ENCODE assay signal across 11 mouse cellular contexts in genomic region chr7:97914833-97915516, GRCm38 (mm10). TPM values are rescaled to one million over a fixed set of nuclear protein-coding genes. Genes with fewer than 3 reads are reported as not detected.
A peak's percentile ranks its signal among the peaks of the same experiment; 100 is the strongest.
DNase-seq lines count a peak whose midpoint lies in the region.
"Had no signal": no experiment of that assay in that cellular context is flagged by ENCODE, and none has a peak within 500 bp of the region (broad histone marks: within the 10 kb centered on the region; RNA-seq: fewer than 3 reads in every experiment).

No protein-coding gene starts in this region.

- DNase-seq in adrenal gland, postnatal 10 days: peak; percentile 15
- no peak for DNase-seq in adrenal gland, adult 18-20 months (ENCODE audit: low spot score in 2 of 2)
- peak; percentile 20 to 38 for DNase-seq in left cerebral cortex, postnatal 14 days (ENCODE audit: low spot score in 2 of 2)
- DNase-seq in left cerebral cortex, adult 8-10 months (ENCODE audit: low spot score in 2 of 2): no peak
- DNase-seq in right cerebral cortex, postnatal 4 days: peak; percentile 42
- DNase-seq in right cerebral cortex, adult 2 months (ENCODE audit: low spot score in 2 of 2): no peak
- peak; percentile 19 to 63 for DNase-seq in lung, postnatal 4 days
- DNase-seq in c-Kit-positive CD71-positive TER-119-positive erythroid progenitor cells, embryonic 14.5 days (ENCODE audit: low spot score): no peak
- DNase-seq: adrenal gland, adult 2 months; kidney, adult 18-20 months; liver had no signal

- intact Hi-C loops in left cerebral cortex, postnatal 14 days (cut with DNase I): no loop called here

RNA-seq across cellular contexts. Expression of gene Gdpd4, which starts 4.8 kb away (rescaled TPM):
- total RNA-seq in adrenal gland, postnatal 10 days (2021): not detected
- not detected for total RNA-seq in adrenal gland, adult 18-20 months (2021)
- under 1 TPM; 0.15 to 0.17 TPM for total RNA-seq in left cerebral cortex, postnatal 14 days (2021)
- under 1 TPM in 2 of 4 experiments, not detected in 2; 0.11 to 0.32 TPM for total RNA-seq in left cerebral cortex, adult 8-10 months (2022)
- total RNA-seq: adrenal gland, adult 2 months had no signal

Comparison
In these comparisons a context has a peak if more than half of its experiments do, and no peak if none do; other contexts are left out.
1. DNase-seq: peak in adrenal gland, postnatal 10 days (single experiment), left cerebral cortex, postnatal 14 days (2 of 2), right cerebral cortex, postnatal 4 days (single experiment) and lung, postnatal 4 days (2 of 2); none in adrenal gland, adult 18-20 months (0 of 2), left cerebral cortex, adult 8-10 months (0 of 2), right cerebral cortex, adult 2 months (0 of 2) and c-Kit-positive CD71-positive TER-119-positive erythroid progenitor cells, embryonic 14.5 days (single experiment).